Mouse (Mus musculus): ENCODE measurements around the gene Ung.

Gene Ung

GRCm38 (mm10) chr5:114147043-114147972, 17.1 kb downstream of the Ung start:
- ChIA-PET CTCF (interaction anchor here in 2 of 4 experiments (0.6 to 1.1 kb wide), 6 partner anchors 15 to 765 kb away, joined by 3 to 4 read pairs (median 3); partner anchors contain the start of gene Alkbh2 (in 1 of the 2)), POLR2A (interaction anchor here in 3 of 4 experiments (0.6 to 12.8 kb wide), 19 partner anchors 6 to 503 kb away, joined by 3 to 242 read pairs (median 4); partner anchors contain the start of genes Alkbh2 (in 2 of the 3), Ung (in 2 of the 3) and Svop (in 1 of the 3))

GRCm38 (mm10) chr5:114152359-114153092, 22.3 kb downstream of the Ung start:
- CTCF ChIA-PET, result interaction anchor here (0.6 to 3.0 kb wide), 45 partner anchors 8 to 1703 kb away, joined by 3 to 31 read pairs (median 4); partner anchors contain the start of genes Svop (in 1 of the 4) and Ung (in 1 of the 4)
- POLR2A ChIA-PET, result interaction anchor here (0.6 to 12.8 kb wide), 37 partner anchors 9 to 1118 kb away, joined by 3 to 242 read pairs (median 5); partner anchors contain the start of genes Alkbh2 (in 3 of the 4) and Ung (in 2 of the 4)

GRCm38 (mm10) chr5:114153490-114153889, 23.3 kb downstream of the Ung start:
- ChIA-PET POLR2A (interaction anchor here (0.5 to 12.8 kb wide), 30 partner anchors 9 to 672 kb away, joined by 3 to 242 read pairs (median 6); partner anchors contain the start of genes Alkbh2 (in 3 of the 4), Ung (in 3 of the 4) and Ssh1 (in 1 of the 4)), CTCF (interaction anchor here (0.5 to 3.0 kb wide), 54 partner anchors 9 to 514 kb away, joined by 3 to 31 read pairs (median 3); partner anchors contain the start of genes Alkbh2 (in 1 of the 4), Svop (in 1 of the 4) and Ung (in 1 of the 4))

GRCm38 (mm10) chr5:114154765-114155164, 24.6 kb downstream of the Ung start:
- ChIA-PET POLR2A (no interaction called here), CTCF (interaction anchor here in 1 of 4 experiments (1.9 kb wide), 1 partner anchor 16 kb away, joined by 15 read pairs; no protein-coding TSS in a partner anchor)

- CTCF ChIA-PET, result interaction anchor here in 1 of 4 experiments (0.9 to 1.0 kb wide), 2 partner anchors 10 to 108 kb away, joined by 3 to 4 read pairs; no protein-coding TSS in a partner anchor
- POLR2A ChIA-PET, result interaction anchor here in 2 of 4 experiments (0.6 to 1.2 kb wide), 5 partner anchors 15 to 25 kb away, joined by 3 to 4 read pairs (median 3); partner anchors contain the start of gene Ung (in 1 of the 2)
These were observed 25.2 kb downstream of the Ung start for GRCm38 (mm10) chr5:114155168-114155933.

GRCm38 (mm10) chr5:114157236-114157635, 27.1 kb downstream of the Ung start:
- ChIA-PET CTCF (interaction anchor here in 3 of 4 experiments (0.5 to 1.0 kb wide), 8 partner anchors 12 to 577 kb away, joined by 3 to 5 read pairs (median 4); no protein-coding TSS in a partner anchor), POLR2A (interaction anchor here in 3 of 4 experiments (0.5 to 1.4 kb wide), 6 partner anchors 11 to 115 kb away, joined by 3 to 4 read pairs (median 4); partner anchors contain the start of gene Acacb (in 1 of the 3))

GRCm38 (mm10) chr5:114161424-114161823, 31.2 kb downstream of the Ung start:
- CTCF ChIA-PET, result interaction anchor here in 3 of 4 experiments (0.7 to 2.9 kb wide), 7 partner anchors 9 to 205 kb away, joined by 3 to 22 read pairs (median 6); no protein-coding TSS in a partner anchor
- POLR2A ChIA-PET, result interaction anchor here in 2 of 4 experiments (0.6 to 2.2 kb wide), 7 partner anchors 9 to 37 kb away, joined by 3 to 16 read pairs (median 6); no protein-coding TSS in a partner anchor

- CTCF ChIA-PET, result interaction anchor here (0.6 to 2.9 kb wide), 36 partner anchors 9 to 1235 kb away, joined by 3 to 22 read pairs (median 3); partner anchors contain the start of genes Acacb (in 1 of the 4) and Ung (in 1 of the 4)
- POLR2A ChIA-PET, result interaction anchor here in 3 of 4 experiments (0.6 to 2.2 kb wide), 30 partner anchors 9 to 1273 kb away, joined by 3 to 16 read pairs (median 4); partner anchors contain the start of genes Alkbh2 (in 1 of the 3), Fam222a (in 1 of the 3), Kctd10 (in 1 of the 3) and Ung (in 1 of the 3)
These were observed 32.1 kb downstream of the Ung start for GRCm38 (mm10) chr5:114162106-114162815.

- POLR2A ChIA-PET, result interaction anchor here in 3 of 4 experiments (0.6 to 2.2 kb wide), 14 partner anchors 9 to 1272 kb away, joined by 3 to 16 read pairs (median 4); partner anchors contain the start of genes Alkbh2 (in 1 of the 3), Fam222a (in 1 of the 3), Kctd10 (in 1 of the 3) and Ung (in 1 of the 3)
- CTCF ChIA-PET, result interaction anchor here (0.6 to 2.9 kb wide), 18 partner anchors 8 to 367 kb away, joined by 3 to 22 read pairs (median 4); no protein-coding TSS in a partner anchor
These were observed 33.0 kb downstream of the Ung start for GRCm38 (mm10) chr5:114163117-114163696.

- POLR2A ChIA-PET, result interaction anchor here in 3 of 4 experiments (0.6 to 1.0 kb wide), 4 partner anchors 17 to 380 kb away, joined by 3 read pairs; no protein-coding TSS in a partner anchor
These were observed 40.2 kb downstream of the Ung start for GRCm38 (mm10) chr5:114170345-114170744.

GRCm38 (mm10) chr5:114172936-114173335, 42.8 kb downstream of the Ung start:
- CTCF ChIA-PET, result interaction anchor here in 2 of 4 experiments (0.6 to 2.7 kb wide), 5 partner anchors 11 to 582 kb away, joined by 3 to 21 read pairs (median 3); no protein-coding TSS in a partner anchor

More at GRCm38 (mm10) chr5:114170345-114170744, 40.2 kb downstream of the Ung start:
- CTCF ChIA-PET, result interaction anchor here in 2 of 4 experiments (0.5 to 1.0 kb wide), 4 partner anchors 17 to 123 kb away, joined by 3 read pairs; no protein-coding TSS in a partner anchor

GRCm38 (mm10) chr5:114173458-114173857, 43.3 kb downstream of the Ung start:
- ChIA-PET CTCF (interaction anchor here in 3 of 4 experiments (0.6 to 2.7 kb wide), 17 partner anchors 11 to 1738 kb away, joined by 3 to 21 read pairs (median 4); partner anchors contain the start of gene Ung (in 1 of the 3)), POLR2A (interaction anchor here in 3 of 4 experiments (0.5 to 1.4 kb wide), 8 partner anchors 11 to 961 kb away, joined by 3 to 7 read pairs (median 4); partner anchors contain the start of gene Unc119b (in 1 of the 3))

More at GRCm38 (mm10) chr5:114172936-114173335, 42.8 kb downstream of the Ung start:
- POLR2A ChIA-PET, result interaction anchor here in 3 of 4 experiments (0.5 to 1.4 kb wide), 8 partner anchors 11 to 962 kb away, joined by 3 to 7 read pairs (median 4); partner anchors contain the start of genes Unc119b (in 1 of the 3) and Ung (in 1 of the 3)

GRCm38 (mm10) chr5:114173877-114174581, 43.8 kb downstream of the Ung start:
- CTCF ChIA-PET, result interaction anchor here (0.5 to 2.7 kb wide), 35 partner anchors 8 to 1739 kb away, joined by 3 to 21 read pairs (median 4); partner anchors contain the start of genes Acacb (in 1 of the 4), Mmab (in 1 of the 4) and Ung (in 1 of the 4)
- POLR2A ChIA-PET, result interaction anchor here (0.5 to 1.1 kb wide), 6 partner anchors 11 to 444 kb away, joined by 3 to 8 read pairs (median 3); partner anchors contain the start of gene Svop (in 1 of the 4)

GRCm38 (mm10) chr5:114174639-114175038, 44.5 kb downstream of the Ung start:
- POLR2A ChIA-PET, result interaction anchor here in 2 of 4 experiments (0.6 to 1.1 kb wide), 5 partner anchors 12 to 444 kb away, joined by 3 to 8 read pairs (median 3); partner anchors contain the start of gene Svop (in 1 of the 2)
- CTCF ChIA-PET, result interaction anchor here (0.5 to 2.7 kb wide), 34 partner anchors 8 to 899 kb away, joined by 3 to 21 read pairs (median 4); partner anchors contain the start of genes Acacb (in 1 of the 4), Mmab (in 1 of the 4) and Ung (in 1 of the 4)

Data from embryonic stem cell, embryonic (primary cell).